Mouse (Mus musculus) spleen, adult 2 months (tissue): ENCODE data around the gene Ror1.

Source experiments
- CTCF ChIP-seq: fragments of 200-500 bp; IDR thresholded peaks from 2 replicates; pipeline ENCODE4 v1.5.1; 2011; ENCODE audit warnings: mild to moderate bottlenecking, inconsistent platforms; ENCODE audit not compliant: insufficient read depth, insufficient read length, insufficient replicate concordance; ENCODE audit errors: extremely low read depth
- POLR2A ChIP-seq: fragments of 200-500 bp; IDR thresholded peaks from 2 replicates; pipeline ENCODE4 v1.6.1; 2011; ENCODE audit warnings: low read depth, low read length, inconsistent platforms

GRCm38 (mm10) chr4:100381760-100382159 is 286.2 kb downstream of the Ror1 start:
- no peak for TF ChIP-seq POLR2A
- no peak for TF ChIP-seq CTCF
